Mouse (Mus musculus) cerebellum, adult 2 months (tissue): ENCODE measurements around the gene Gpbar1. TPM values are rescaled to one million over a fixed set of nuclear protein-coding genes. Genes with fewer than 3 reads are reported as not detected.

Experiments
- polyA plus RNA-seq: library from polyadenylated mRNA; depleted of rRNA; stranded (reverse); fragments of >200 nt; gene quantifications from 2 replicates; pipeline ENCODE4 v1.2.3, GENCODE M21; 2012; rRNA removed

The Gpbar1 gene
- polyA plus RNA-seq, 1 experiment = not detected

Other genes with a start within 250 kb of the Gpbar1 start
- gene Tns1, start 154.1 kb upstream of the Gpbar1 start, polyA plus RNA-seq = 23.4 and 25.1 TPM in 2 replicates
- gene Rufy4, start 153.0 kb upstream of the Gpbar1 start, polyA plus RNA-seq = 0.17 and 0.18 TPM in 2 replicates
- gene Cxcr2, start 124.6 kb upstream of the Gpbar1 start, polyA plus RNA-seq = 0.15 TPM in 1 of 2 replicates, not detected in the other
- gene Cxcr1, start 83.9 kb upstream of the Gpbar1 start, polyA plus RNA-seq = not detected in 2 replicates
- gene Arpc2, start 42.5 kb upstream of the Gpbar1 start, polyA plus RNA-seq = 146 and 151 TPM in 2 replicates
- gene Aamp, start 6.2 kb downstream of the Gpbar1 start, polyA plus RNA-seq = 186 and 198 TPM in 2 replicates
- gene Pnkd, start 6.4 kb downstream of the Gpbar1 start, polyA plus RNA-seq = 185 and 201 TPM in 2 replicates
- 56.1 and 58.2 TPM in 2 replicates for gene Tmbim1, start 27.1 kb downstream of the Gpbar1 start, polyA plus RNA-seq
- 2.1 and 3.3 TPM in 2 replicates for gene Catip, start 83.6 kb downstream of the Gpbar1 start, polyA plus RNA-seq
- gene Slc11a1, start 96.6 kb downstream of the Gpbar1 start, polyA plus RNA-seq = 4.7 and 5.6 TPM in 2 replicates
- 35.7 and 37.2 TPM in 2 replicates for gene Ctdsp1, start 113.0 kb downstream of the Gpbar1 start, polyA plus RNA-seq
- gene Vil1, start 130.8 kb downstream of the Gpbar1 start, polyA plus RNA-seq = 0.39 and 0.59 TPM in 2 replicates
- 28.4 and 28.5 TPM in 2 replicates for gene Cnot9, start 227.5 kb downstream of the Gpbar1 start, polyA plus RNA-seq